In genomic region chr6:55487726-55488125, GRCm38 (mm10) we compare ENCODE assay signal across 10 mouse cellular contexts. TPM values are rescaled to one million over a fixed set of nuclear protein-coding genes. Genes with fewer than 3 reads are reported as not detected.
A peak's percentile ranks its signal among the peaks of the same experiment; 100 is the strongest.
DNase-seq lines count a peak whose midpoint lies in the region; ATAC-seq and TF ChIP-seq lines count a peak whose summit lies in the region.
"Had no signal": no experiment of that assay in that cellular context is flagged by ENCODE, and none has a peak within 500 bp of the region (broad histone marks: within the 10 kb centered on the region; RNA-seq: fewer than 3 reads in every experiment).

No protein-coding gene starts in this region.

- TF ChIP-seq EP300 in heart, postnatal 0 days (IDR thresholded peaks at IDR 0.05; ENCODE audit: low read depth) = no peak
- no peak for TF ChIP-seq EP300 in lung, postnatal 0 days (IDR thresholded peaks at IDR 0.05)

- no peak for TF ChIP-seq CTCF in heart, postnatal 0 days (IDR thresholded peaks at IDR 0.05; ENCODE audit: low read depth)
- TF ChIP-seq CTCF in lung, postnatal 0 days (IDR thresholded peaks at IDR 0.05) = no peak

- H3K4me1 ChIP-seq in heart, embryonic 11.5 days (ENCODE audit: control insufficient read depth, insufficient read depth, low read length) = peaks cover 5% of the 10 kb centered on the region; the same call in 1 of the 2 replicates
- no peaks in the 10 kb centered on the region for H3K4me1 ChIP-seq in heart, postnatal 0 days (ENCODE audit: control insufficient read depth, insufficient read depth)
- no peaks in the 10 kb centered on the region for H3K4me1 ChIP-seq in lung, postnatal 0 days (ENCODE audit: insufficient read depth, low read depth, low read length)

- H3K9ac ChIP-seq in heart, embryonic 11.5 days (ENCODE audit: low read depth, low read length) = no peak overlapping the region
- no peak overlapping the region for H3K9ac ChIP-seq in heart, postnatal 0 days (replicated peaks; ENCODE audit: low read depth, low read length)
- H3K9ac ChIP-seq in lung, postnatal 0 days (replicated peaks; ENCODE audit: low read depth) = no peak overlapping the region
- H3K9ac ChIP-seq: liver, embryonic 14.5 days had no signal

- H3K27me3 ChIP-seq in heart, embryonic 11.5 days (ENCODE audit: control insufficient read depth, insufficient read depth, low read length) = no peaks in the 10 kb centered on the region
- no peaks in the 10 kb centered on the region for H3K27me3 ChIP-seq in heart, postnatal 0 days (ENCODE audit: control insufficient read depth, insufficient read depth, low read length)
- H3K27me3 ChIP-seq in lung, postnatal 0 days (replicated peaks; ENCODE audit: insufficient read depth, low read length) = no peaks in the 10 kb centered on the region

- DNase-seq in heart, adult 18-20 months = peak; percentile 74 to 87
- DNase-seq in adrenal gland, postnatal 10 days = peak; percentile 35
- DNase-seq in heart, postnatal 0 days (ENCODE audit: low spot score) = peak; percentile 9
- DNase-seq in lung, postnatal 0 days (ENCODE audit: low spot score) = peak; percentile 79
- no peak for DNase-seq in spleen, postnatal 10 days (ENCODE audit: low spot score in 2 of 2)
- no peak for DNase-seq in cerebellum, adult 8-10 months

- H3K4me2 ChIP-seq in heart, embryonic 11.5 days = no peak overlapping the region
- no peak overlapping the region for H3K4me2 ChIP-seq in heart, postnatal 0 days (ENCODE audit: low read depth, low read length)
- no peak overlapping the region for H3K4me2 ChIP-seq in lung, postnatal 0 days (replicated peaks; ENCODE audit: low read depth, low read length)

- no peak; the same call in 1 of the 2 replicates for ATAC-seq in heart, embryonic 11.5 days (replicated peaks; ENCODE audit: insufficient number of reproducible peaks, low FRiP score, low TSS enrichment)
- ATAC-seq in heart, postnatal 0 days (ENCODE audit: insufficient read depth, low read depth) = no peak
- peak; percentile 84 for ATAC-seq in lung, postnatal 0 days
- ATAC-seq in CD4-positive, CD25-positive, alpha-beta regulatory T cell, adult 4 months = no peak

- no peak overlapping the region for H3K4me3 ChIP-seq in heart, embryonic 11.5 days (ENCODE audit: low read depth, low read length)
- H3K4me3 ChIP-seq in heart, postnatal 0 days (ENCODE audit: low read depth, low read length) = no peak overlapping the region
- H3K4me3 ChIP-seq in lung, postnatal 0 days (ENCODE audit: low read depth, low read length) = no peak overlapping the region

- no peaks in the 10 kb centered on the region for H3K36me3 ChIP-seq in heart, embryonic 11.5 days (ENCODE audit: control insufficient read depth, insufficient read depth, low read length)
- H3K36me3 ChIP-seq in heart, postnatal 0 days (replicated peaks; ENCODE audit: control insufficient read depth, insufficient read depth, low read length) = no peaks in the 10 kb centered on the region
- no peaks in the 10 kb centered on the region for H3K36me3 ChIP-seq in lung, postnatal 0 days (ENCODE audit: insufficient read depth, low read length)

- 47% methylated on average over 6 of the region's 6 CpGs for WGBS in heart, embryonic 11.5 days (ENCODE audit: insufficient replicate concordance)
- 41% methylated on average over 6 of the region's 6 CpGs for WGBS in heart, postnatal 0 days
- WGBS in lung, postnatal 0 days = 29% methylated on average over 6 of the region's 6 CpGs

- no peaks in the 10 kb centered on the region for H3K9me3 ChIP-seq in heart, embryonic 11.5 days (replicated peaks; ENCODE audit: control insufficient read depth, low read length)
- no peaks in the 10 kb centered on the region for H3K9me3 ChIP-seq in heart, postnatal 0 days (replicated peaks; ENCODE audit: control insufficient read depth, low read length)
- H3K9me3 ChIP-seq in lung, postnatal 0 days (ENCODE audit: low read length) = no peaks in the 10 kb centered on the region

- H3K27ac ChIP-seq in heart, embryonic 11.5 days (ENCODE audit: low read depth, low read length) = no peak overlapping the region
- H3K27ac ChIP-seq in heart, postnatal 0 days (ENCODE audit: low read depth) = no peak overlapping the region
- H3K27ac ChIP-seq in lung, postnatal 0 days (ENCODE audit: low read length) = no peak overlapping the region
- H3K27ac ChIP-seq: liver, embryonic 14.5 days had no signal

RNA-seq across cellular contexts. Expression of gene Adcyap1r1, which starts 35.9 kb away (rescaled TPM):
- 1 to 10 TPM; 4.9 to 6.1 TPM for total RNA-seq in heart, adult 18-20 months (2021)
- 2.6 and 3.1 TPM in 2 replicates for polyA plus RNA-seq in heart, embryonic 11.5 days (2014; fragmentation: Nextera tagmentation; extraction: Ambion mirVana)
- total RNA-seq in adrenal gland, postnatal 10 days (2021) = 10 to 100 TPM; 28.8 to 37.0 TPM
- 3.9 and 4.2 TPM in 2 replicates for total RNA-seq in heart, postnatal 0 days (2014; rRNA removed; ENCODE audit: low replicate concordance)
- polyA plus RNA-seq in heart, postnatal 0 days (2015; fragmentation: Nextera tagmentation; extraction: Ambion mirVana) = 1.1 and 1.4 TPM in 2 replicates
- 0.11 and 0.23 TPM in 2 replicates for polyA plus RNA-seq in lung, postnatal 0 days (2015; fragmentation: Nextera tagmentation; extraction: Ambion mirVana)
- polyA plus RNA-seq in CD4-positive, CD25-positive, alpha-beta regulatory T cell, adult 4 months (2017; shearing (Covaris generic)) = not detected
- total RNA-seq: CH12.LX had no signal

Comparison
In these comparisons a context has a peak if more than half of its experiments do, and no peak if none do; other contexts are left out.
1. DNase-seq: peak in heart, adult 18-20 months (2 of 2), adrenal gland, postnatal 10 days (single experiment), heart, postnatal 0 days (single experiment) and lung, postnatal 0 days (single experiment); none in spleen, postnatal 10 days (0 of 2) and cerebellum, adult 8-10 months (single experiment).